Mouse (Mus musculus) myocyte (in vitro differentiated cells): ENCODE measurements around the gene Foxc2. TPM values are rescaled to one million over a fixed set of nuclear protein-coding genes. Genes with fewer than 3 reads are reported as not detected.

Source experiments
- H3K27me3 ChIP-seq: one replicate; pipeline ENCODE4 v1.6.1; 2011; ENCODE audit not compliant: control insufficient read depth, insufficient read depth, insufficient read length
- H3K36me3 ChIP-seq: one replicate; pipeline ENCODE4 v1.6.1; 2011; ENCODE audit not compliant: control insufficient read depth, insufficient read depth
- H3K4me2 ChIP-seq: one replicate; pipeline ENCODE4 v1.6.1; 2011; ENCODE audit warnings: low read depth, control low read depth
- H3K4me3 ChIP-seq: one replicate; pipeline ENCODE4 v1.5.1; 2011; ENCODE audit warnings: mild to moderate bottlenecking, control low read depth, moderate library complexity
- H3K79me2 ChIP-seq: one replicate; pipeline ENCODE4 v1.6.1; 2011; ENCODE audit not compliant: control insufficient read depth, insufficient read depth
- H3ac ChIP-seq: one replicate; pipeline ENCODE4 v1.6.1; 2011; ENCODE audit not compliant: control insufficient read depth, insufficient read length
- CEBPB ChIP-seq: IDR thresholded peaks from 2 replicates; pipeline ENCODE4 v1.6.1; 2011; ENCODE audit warnings: mild to moderate bottlenecking, moderate library complexity; ENCODE audit not compliant: poor library complexity, insufficient read depth, severe bottlenecking
- E2F4 ChIP-seq: IDR thresholded peaks from one replicate; pipeline ENCODE4 v1.6.1; 2011; ENCODE audit warnings: mild to moderate bottlenecking, control low read depth, moderate library complexity; ENCODE audit not compliant: insufficient read depth
- MAX ChIP-seq: IDR thresholded peaks from one replicate; pipeline ENCODE4 v1.6.1; 2011; ENCODE audit warnings: low read depth, mild to moderate bottlenecking, control low read depth
- MYOD1 ChIP-seq, 3 experiments: IDR thresholded peaks; one replicate each; pipeline ENCODE4 v1.6.1; 2011; ENCODE audit warnings: control low read depth in 2 of 3, low read depth in 2 of 3, mild to moderate bottlenecking in 2 of 3, moderate library complexity in 1 of 3; ENCODE audit not compliant: insufficient read length in 2 of 3, control insufficient read depth in 1 of 3
- MYOG ChIP-seq, 3 experiments: IDR thresholded peaks; one replicate each; pipeline ENCODE4 v1.6.1; 2011; ENCODE audit warnings: control low read depth in 2 of 3, low read depth in 2 of 3, mild to moderate bottlenecking in 2 of 3; ENCODE audit not compliant: insufficient read length in 2 of 3, control insufficient read depth in 1 of 3, insufficient read depth in 1 of 3
- POLR2A ChIP-seq: IDR thresholded peaks from one replicate; pipeline ENCODE4 v1.6.1; 2011; ENCODE audit warnings: low read depth, mild to moderate bottlenecking, control low read depth, moderate library complexity; ENCODE audit not compliant: insufficient read length
- POLR2AphosphoS2 ChIP-seq: IDR thresholded peaks from one replicate; pipeline ENCODE4 v1.6.1; 2011; ENCODE audit warnings: low read depth, control low read depth; ENCODE audit not compliant: insufficient read length
- REST ChIP-seq: IDR thresholded peaks from one replicate; pipeline ENCODE4 v1.6.1; 2011; ENCODE audit warnings: mild to moderate bottlenecking, control low read depth, moderate library complexity; ENCODE audit not compliant: insufficient read depth, insufficient read length
- SRF ChIP-seq: IDR thresholded peaks from one replicate; pipeline ENCODE4 v1.6.1; 2011; ENCODE audit warnings: low read depth; ENCODE audit not compliant: control insufficient read depth, insufficient read length
- TCF12 ChIP-seq: IDR thresholded peaks from one replicate; pipeline ENCODE4 v1.6.1; 2011; ENCODE audit warnings: mild to moderate bottlenecking, control low read depth; ENCODE audit not compliant: poor library complexity, insufficient read depth, severe bottlenecking
- TCF3 ChIP-seq: IDR thresholded peaks from one replicate; pipeline ENCODE4 v1.6.1; 2011; ENCODE audit warnings: low read depth, control low read depth; ENCODE audit not compliant: insufficient read length
- USF1 ChIP-seq: IDR thresholded peaks from one replicate; pipeline ENCODE4 v1.6.1; 2011; ENCODE audit warnings: low read depth, mild to moderate bottlenecking, control low read depth, moderate library complexity
- polyA plus RNA-seq: library from polyadenylated mRNA; unstranded; fragments of >200 nt; fragmentation: generic; extraction: Trizol; gene quantifications from one replicate; pipeline ENCODE4 v1.2.1, GENCODE M21; 2012; ENCODE audit warnings: missing spikeins

The Foxc2 gene
- polyA plus RNA-seq, 1 experiment: 7.3 TPM

DNA sequence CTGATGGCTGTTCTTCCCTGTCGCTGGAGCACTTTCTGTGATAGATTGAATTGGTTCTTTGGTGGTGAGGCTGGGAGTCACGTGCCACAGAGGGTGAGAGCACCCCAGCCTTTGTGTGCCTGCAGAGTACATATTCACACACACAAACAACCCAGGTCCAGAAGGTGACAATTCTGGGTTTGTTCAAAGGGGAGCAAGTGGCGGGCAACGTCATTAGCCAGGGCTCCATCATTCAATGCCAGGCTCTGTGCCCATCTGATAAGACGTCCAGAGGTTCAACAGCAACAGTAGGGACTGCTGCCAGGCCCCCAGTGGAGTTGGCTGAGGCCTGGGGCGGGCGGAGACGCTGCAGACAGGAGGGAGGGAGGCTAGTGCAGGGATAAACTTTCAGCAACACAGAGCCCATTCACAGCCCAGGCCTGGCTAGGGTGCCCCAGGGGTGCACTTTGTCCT, 48.1 kb downstream of the Foxc2 start:
- H3K79me2 ChIP-seq: no peaks in the 10 kb centered on the region

GRCm38 (mm10) chr8:121168033-121168432, 52.1 kb downstream of the Foxc2 start:
- TF ChIP-seq POLR2AphosphoS2 (no peak), MAX (no peak), MYOG (IDR thresholded peaks at IDR 0.05; ENCODE audit: control insufficient read depth in 1 of 3, insufficient read depth in 1 of 3, insufficient read length in 2 of 3, low read depth in 2 of 3) (peak in 1 of 3 experiments; percentile 79), SRF (no peak), TCF3 (peak; percentile 32), MYOD1 (IDR thresholded peaks at IDR 0.05; ENCODE audit: control insufficient read depth in 1 of 3, insufficient read length in 2 of 3, low read depth in 2 of 3) (peak in 1 of 3 experiments; percentile 65), E2F4 (no peak), USF1 (no peak), REST (no peak), TCF12 (no peak), CEBPB (no peak), POLR2A (no peak)
- H3K27me3 ChIP-seq: no peaks in the 10 kb centered on the region
- H3ac ChIP-seq: no peak overlapping the region
- H3K4me3 ChIP-seq: no peak overlapping the region
- H3K79me2 ChIP-seq: no peaks in the 10 kb centered on the region
- no peaks in the 10 kb centered on the region for H3K36me3 ChIP-seq
- H3K4me2 ChIP-seq: no peak overlapping the region

More for the DNA sequence above, 48.1 kb downstream of the Foxc2 start:
- TF ChIP-seq TCF12 (no peak), POLR2A (no peak), USF1 (no peak), POLR2AphosphoS2 (no peak), E2F4 (no peak), CEBPB (no peak), SRF (no peak)
- H3ac ChIP-seq: no peak overlapping the region
- no peak overlapping the region for H3K4me2 ChIP-seq
- H3K4me3 ChIP-seq: no peak overlapping the region
- no peaks in the 10 kb centered on the region for H3K27me3 ChIP-seq
- no peaks in the 10 kb centered on the region for H3K36me3 ChIP-seq

Other genes starting within 250 kb of the Foxc2 start
- not detected for gene Foxf1, start 31.8 kb upstream of the Foxc2 start, polyA plus RNA-seq
- gene Mthfsd, start 7.8 kb upstream of the Foxc2 start, polyA plus RNA-seq: 22.3 TPM
- 2.6 TPM for gene Foxl1, start 11.8 kb downstream of the Foxc2 start, polyA plus RNA-seq